Mouse (Mus musculus): ENCODE results near the gene Arhgap45.

Arhgap45 gene

GRCm38 (mm10) chr10:80057683-80058326 is 41.4 kb downstream of the Arhgap45 start:
- DNase-seq: no peak

GRCm38 (mm10) chr10:80063104-80063503 is 46.7 kb downstream of the Arhgap45 start:
- no peak for DNase-seq

GRCm38 (mm10) chr10:80063877-80064650 is 47.6 kb downstream of the Arhgap45 start:
- DNase-seq: no peak

DNA sequence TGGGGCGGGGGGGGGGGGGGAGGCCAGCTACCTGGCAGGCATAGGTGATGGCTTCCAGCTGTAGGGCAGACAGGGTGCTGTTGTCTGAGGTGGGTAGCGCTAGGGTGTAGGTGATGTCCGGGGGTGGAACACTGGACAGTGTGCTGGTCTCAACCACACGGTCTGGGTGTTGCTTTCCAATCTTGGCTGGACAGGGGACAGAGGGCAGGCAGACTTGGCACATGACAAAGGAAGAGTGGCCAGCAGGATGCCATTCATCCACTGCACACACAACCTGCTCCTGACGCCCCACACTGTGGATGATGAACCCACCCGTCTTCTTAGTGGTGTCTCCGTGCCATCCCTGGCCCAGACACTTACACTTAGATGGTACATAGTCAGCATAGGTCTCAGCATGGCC is 52.8 kb downstream of the Arhgap45 start:
- DNase-seq: no peak

- DNase-seq: no peak
Measured at GRCm38 (mm10) chr10:80069948-80070450, 53.5 kb downstream of the Arhgap45 start.

DNA sequence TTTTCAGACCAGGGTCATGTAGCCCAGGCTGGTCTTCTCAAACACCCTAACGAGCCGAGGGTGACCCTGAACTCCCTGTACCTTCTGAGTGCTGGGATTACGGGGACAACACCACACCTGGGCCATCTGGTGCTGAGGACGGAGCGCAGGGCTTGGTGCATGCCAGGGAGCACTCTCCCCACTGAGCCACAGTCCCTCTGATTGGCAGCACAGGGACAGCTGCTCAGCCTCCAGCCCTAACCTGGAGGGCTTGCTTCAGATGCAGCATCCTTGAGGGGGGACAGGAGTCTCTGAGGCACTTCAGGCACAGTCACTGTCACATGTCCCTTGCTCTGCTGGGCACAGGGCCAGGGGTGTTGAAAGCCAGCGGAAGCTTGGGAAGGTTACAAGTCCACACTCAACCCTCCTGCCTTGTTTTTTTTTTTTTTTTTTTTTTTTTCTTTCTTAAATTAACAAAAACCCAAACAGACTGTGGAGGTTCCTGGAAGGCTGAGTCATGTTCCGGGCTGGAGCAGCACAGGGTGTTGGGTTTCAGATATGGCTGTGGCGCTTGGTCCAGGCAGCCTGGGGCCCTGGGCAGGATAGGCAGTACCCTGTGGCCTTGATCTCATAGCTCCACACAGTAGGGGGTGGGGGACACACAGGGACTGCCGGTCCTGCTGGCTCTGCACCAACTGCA is 54.5 kb downstream of the Arhgap45 start:
- peak; percentile 87 for DNase-seq

DNA sequence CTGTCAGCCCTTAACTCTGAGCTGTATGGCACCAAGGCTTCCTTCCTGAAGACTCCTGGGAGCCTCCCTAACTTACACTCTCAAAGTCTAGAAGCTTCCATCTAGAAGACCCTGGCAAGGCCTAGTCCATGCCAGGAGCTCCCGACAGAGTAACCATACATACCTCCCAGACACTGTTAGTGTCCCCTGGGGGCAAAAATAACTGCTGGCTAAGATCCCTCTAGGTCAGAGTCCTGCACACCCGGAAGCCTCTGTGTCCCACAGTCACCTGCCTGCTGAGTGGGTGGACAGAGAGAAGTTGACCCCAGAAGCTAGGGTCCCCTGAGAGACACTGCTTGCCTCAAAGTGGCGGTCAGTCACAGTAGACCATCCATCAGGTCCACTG is 55.1 kb downstream of the Arhgap45 start:
- no peak for DNase-seq

DNA sequence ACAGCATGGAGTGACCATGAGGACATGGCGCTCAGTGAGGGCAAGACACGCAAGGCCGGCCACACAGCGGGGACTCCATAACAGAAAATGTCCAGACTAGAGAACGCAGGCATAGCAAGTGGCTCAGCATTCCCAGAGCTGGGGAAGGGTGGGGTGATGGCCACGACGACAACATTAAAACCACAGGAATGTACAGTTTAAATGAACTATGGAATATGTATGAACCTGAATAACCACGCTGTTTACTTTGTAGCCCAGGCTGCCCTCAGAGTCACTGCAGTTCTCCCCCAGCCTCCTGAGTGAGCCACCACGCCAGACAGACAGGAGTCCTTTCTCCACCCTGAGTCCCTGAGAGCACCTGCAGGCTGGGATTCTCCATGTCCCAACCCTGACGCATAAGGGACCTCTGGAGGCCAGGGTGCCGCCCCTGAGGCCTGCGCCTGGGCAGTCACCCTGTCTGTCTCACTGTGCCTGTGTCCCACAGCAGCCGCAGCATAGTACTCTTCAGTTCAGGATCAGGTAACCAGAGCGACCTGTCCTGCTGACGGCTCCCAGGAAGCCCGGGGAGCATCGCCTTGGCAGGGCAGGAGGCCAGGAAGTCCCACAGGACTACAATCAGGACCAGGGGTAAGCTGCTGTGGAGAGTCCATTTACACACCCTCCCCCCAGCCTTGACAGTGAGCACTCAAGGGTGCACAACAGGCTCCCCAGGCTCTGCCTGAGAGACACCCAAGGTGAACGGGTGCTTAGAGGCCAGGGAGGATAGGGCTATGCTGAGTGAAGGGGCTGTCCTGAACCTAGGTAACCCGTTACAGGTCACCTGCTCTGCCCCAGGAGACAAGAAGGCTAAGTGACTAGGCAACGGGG is 56.4 kb downstream of the Arhgap45 start:
- DNase-seq: peak; percentile 37

DNA sequence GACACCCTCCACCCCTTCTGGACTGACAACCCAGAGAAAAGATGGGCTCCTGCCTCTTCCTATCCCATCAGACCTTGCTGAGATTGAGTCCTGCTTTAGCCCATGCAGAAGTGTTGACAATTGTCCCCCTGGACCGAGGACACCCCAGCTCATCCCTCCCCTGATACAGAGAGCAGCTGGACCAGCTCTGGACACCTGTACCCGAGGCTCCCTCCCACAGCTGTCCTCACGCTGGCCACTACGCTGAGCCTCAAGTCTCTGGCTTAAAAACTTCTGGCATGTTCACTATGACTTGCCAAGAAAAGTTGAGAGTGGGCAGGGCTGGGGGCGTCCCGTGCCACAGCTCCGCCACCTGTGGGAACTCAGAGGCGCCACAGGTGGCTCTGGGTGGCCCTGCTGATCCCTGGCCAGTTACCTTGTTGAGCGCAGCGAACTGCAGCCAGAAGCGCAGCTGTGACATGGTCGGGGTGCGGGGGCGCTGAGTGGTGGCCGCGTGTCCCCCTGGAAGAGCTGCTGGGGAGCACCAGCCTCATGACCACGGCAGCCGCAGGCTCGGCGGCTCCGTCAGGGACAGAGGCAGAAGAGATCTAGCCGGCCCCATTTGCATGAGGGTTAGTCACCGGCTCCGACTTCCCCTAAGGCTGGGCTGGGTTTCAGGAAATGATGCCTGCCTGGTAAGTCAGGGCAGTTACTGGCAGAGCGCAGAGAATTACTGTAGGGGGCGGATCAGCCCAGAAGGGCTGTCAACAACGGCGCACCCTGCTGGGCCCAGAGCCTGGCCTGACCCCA is 58.6 kb downstream of the Arhgap45 start:
- peak; percentile 60 for DNase-seq

DNA sequence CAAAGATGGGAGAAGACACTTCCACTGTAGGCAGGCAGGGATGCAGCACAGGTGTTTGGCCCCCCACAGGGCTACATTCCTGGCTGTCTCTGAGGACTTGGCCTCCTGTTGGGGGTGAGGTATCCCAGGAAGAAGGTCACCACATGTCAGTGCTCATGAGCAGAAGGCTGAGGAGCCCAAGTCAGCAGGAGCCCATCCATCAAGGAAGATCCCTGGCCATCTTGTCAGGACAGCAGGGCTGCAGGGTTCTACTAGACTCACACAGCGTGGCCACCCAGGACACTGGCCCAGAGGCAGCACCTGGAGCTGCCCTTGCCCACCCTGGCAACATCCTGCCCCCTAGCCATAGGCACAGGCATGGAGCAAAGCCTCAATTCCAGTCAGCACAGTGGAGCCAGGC is 59.5 kb downstream of the Arhgap45 start:
- no peak for DNase-seq

DNA sequence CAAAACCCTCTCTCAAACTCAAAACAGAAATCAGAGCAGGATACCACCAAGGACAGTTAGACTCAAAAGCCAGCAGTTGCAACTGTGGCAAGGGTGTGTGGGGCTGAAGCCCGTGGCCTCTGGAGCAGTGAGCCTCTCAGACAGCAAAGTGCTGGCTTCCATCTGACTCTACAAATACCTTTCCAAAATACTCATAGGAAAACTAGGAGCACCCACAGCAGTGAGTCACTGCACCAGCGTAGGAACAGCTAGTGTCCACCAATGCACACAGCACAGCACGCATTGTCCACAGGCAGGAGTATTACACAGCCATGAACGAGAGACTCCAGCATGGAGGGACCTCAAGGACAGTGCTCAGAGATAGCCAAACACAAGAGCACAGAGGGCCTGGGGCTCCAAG is 59.9 kb downstream of the Arhgap45 start:
- no peak for DNase-seq

- no peak for DNase-seq
Measured at GRCm38 (mm10) chr10:80077312-80077711, 60.9 kb downstream of the Arhgap45 start.

- no peak for DNase-seq
Measured at GRCm38 (mm10) chr10:80078366-80078765, 61.9 kb downstream of the Arhgap45 start.

- no peak for DNase-seq
Measured at GRCm38 (mm10) chr10:80080396-80081070, 64.1 kb downstream of the Arhgap45 start.

Measured in cerebellum, adult 11-12 months (tissue).